Mouse (Mus musculus): ENCODE results near the gene Vmn1r69. TPM values are rescaled to one million over a fixed set of nuclear protein-coding genes. Genes with fewer than 3 reads are reported as not detected.

Gene Vmn1r69
- not detected in 2 replicates for polyA plus RNA-seq (2012; rRNA removed)

- no peak for DNase-seq (ENCODE audit: low read depth, low spot score)
Measured at GRCm38 (mm10) chr7:10613559-10613958, at the start of gene Vmn1r69. Vmn1r69 (minus strand) TSS chr7:10613659.

- 69% methylated on average over 1 of the region's 1 CpGs for WGBS
Measured at GRCm38 (mm10) chr7:10631232-10631631, 17.8 kb upstream of the Vmn1r69 start, which contains the start of gene Vmn1r70. Vmn1r70 (plus strand) TSS chr7:10631532.

GRCm38 (mm10) chr7:10558385-10558784, 55.1 kb downstream of the Vmn1r69 start, which contains the start of gene Vmn1r68:
Vmn1r68 (minus strand) TSS chr7:10558485.
- WGBS, result 69% methylated on average over 2 of the region's 2 CpGs
- no peak for DNase-seq (ENCODE audit: low read depth, low spot score)

More at GRCm38 (mm10) chr7:10631232-10631631, 17.8 kb upstream of the Vmn1r69 start, which contains the start of gene Vmn1r70:
- DNase-seq (ENCODE audit: low read depth, low spot score), result no peak

Other genes starting within 250 kb of the Vmn1r69 start
- not detected in 2 replicates for gene Vmn1r67, start 170.3 kb downstream of the Vmn1r69 start, polyA plus RNA-seq (2012; rRNA removed)
- gene Zik1, start 118.3 kb downstream of the Vmn1r69 start, polyA plus RNA-seq (2012; rRNA removed), result 0.10 and 0.19 TPM in 2 replicates
- not detected in 2 replicates for gene Vmn1r68, start 55.2 kb downstream of the Vmn1r69 start, polyA plus RNA-seq (2012; rRNA removed)
- gene Vmn1r70, start 17.9 kb upstream of the Vmn1r69 start, polyA plus RNA-seq (2012; rRNA removed), result not detected in 2 replicates
- not detected in 2 replicates for gene Nlrp4b, start 74.1 kb upstream of the Vmn1r69 start, polyA plus RNA-seq (2012; rRNA removed)
- not detected in 2 replicates for gene Vmn1r71, start 140.7 kb upstream of the Vmn1r69 start, polyA plus RNA-seq (2012; rRNA removed)

Data from large intestine, adult 2 months (tissue).